Mouse (Mus musculus) left cerebral cortex, adult 18-20 months (tissue): ENCODE results near the gene Cldn3. TPM values are rescaled to one million over a fixed set of nuclear protein-coding genes. Genes with fewer than 3 reads are reported as not detected.
"Not testable (repeated sequence)": the region's sequence is repeated elsewhere in the genome, so short reads cannot be mapped to it uniquely, and the experiment has no call there.

ENCODE experiments used
- DNase-seq, 2 experiments: peaks; one replicate each; pipeline ENCODE4 v3.0.0; 2021 to 2022; ENCODE audit warnings: low spot score in 2 of 2, mixed read lengths in 1 of 2
- long read RNA-seq, 2 experiments: library from polyadenylated mRNA; stranded (forward); transcript quantifications; one replicate each; pipeline ENCODE4 v2.0.0; 2021
- total RNA-seq, 2 experiments: library from RNA; stranded (reverse); gene quantifications; 2 replicates each; pipeline ENCODE4 v1.2.3; 2021

Cldn3 gene
- under 1 TPM in 1 of 2 experiments, not detected in 1; 0.49 TPM for total RNA-seq
- long read RNA-seq, experiment 1, partial matches to known transcripts: 0 of 1 reads
- long read RNA-seq, experiment 1, other reads (novel, unspliced or antisense): 0 of 1 reads
- long read RNA-seq, experiment 2: 0 reads

DNA sequence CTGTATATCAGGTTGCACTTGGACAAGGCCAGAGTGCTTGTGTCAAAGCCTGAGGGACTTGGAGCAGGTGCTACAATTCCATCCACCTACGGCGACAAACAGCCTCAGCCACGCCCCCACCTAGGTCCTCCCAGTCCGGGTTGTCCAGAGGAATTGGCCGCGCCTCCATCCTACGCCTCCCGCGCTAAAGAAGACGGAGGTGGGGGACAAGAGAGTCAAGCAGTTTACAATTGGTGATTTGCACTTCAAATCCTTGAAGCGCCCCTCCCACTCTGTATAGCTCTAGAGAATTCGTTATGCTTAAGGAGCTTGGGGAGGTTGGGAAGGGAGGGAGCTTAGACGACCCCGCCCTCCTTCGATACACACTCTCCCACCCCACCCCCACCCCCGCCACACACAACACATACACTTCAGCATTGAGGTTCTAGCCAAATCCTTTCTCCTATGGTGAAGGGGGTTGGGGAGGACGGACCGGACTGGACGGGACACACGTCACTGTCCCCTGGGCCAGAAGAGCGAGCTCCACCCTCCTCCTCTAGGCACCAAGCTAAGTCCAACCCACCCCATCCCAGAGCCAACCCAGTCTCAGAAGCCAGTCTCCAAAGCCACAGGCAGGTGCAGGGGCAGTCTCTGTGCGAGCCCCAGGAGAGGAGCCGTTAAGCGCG lies at the start of gene Cldn3:
TSS of gene Cldn3 (plus strand) at position 582 of the 665 bp plus-strand sequence.
- no peak for DNase-seq

DNA sequence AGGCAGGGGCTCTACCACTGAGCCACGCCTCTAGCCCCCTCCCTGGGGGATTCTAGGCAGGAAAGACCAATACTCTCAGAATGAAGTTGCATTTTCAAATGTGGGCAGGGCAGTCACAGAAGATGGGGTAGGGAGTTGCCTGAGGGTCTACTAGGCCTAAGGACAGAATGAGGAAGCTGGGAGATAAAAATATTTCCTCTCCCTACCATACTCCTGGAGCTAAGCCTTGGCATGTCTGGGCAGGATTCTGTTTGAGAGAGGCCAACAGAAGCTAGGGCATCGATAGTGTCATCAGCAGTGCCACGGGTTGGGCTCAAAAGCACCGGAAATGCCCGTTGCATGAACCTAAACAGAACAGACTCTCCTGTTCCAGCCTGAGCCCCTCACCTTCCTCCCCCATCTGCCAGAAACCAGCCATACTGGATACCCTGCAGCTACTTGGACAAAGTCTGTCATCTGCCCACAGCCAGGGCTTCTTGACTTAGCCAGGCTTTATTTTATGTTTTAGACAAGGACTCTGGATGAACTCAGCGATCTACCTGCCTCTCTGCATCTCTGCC lies 49.3 kb upstream of the Cldn3 start:
- DNase-seq: no peak

DNA sequence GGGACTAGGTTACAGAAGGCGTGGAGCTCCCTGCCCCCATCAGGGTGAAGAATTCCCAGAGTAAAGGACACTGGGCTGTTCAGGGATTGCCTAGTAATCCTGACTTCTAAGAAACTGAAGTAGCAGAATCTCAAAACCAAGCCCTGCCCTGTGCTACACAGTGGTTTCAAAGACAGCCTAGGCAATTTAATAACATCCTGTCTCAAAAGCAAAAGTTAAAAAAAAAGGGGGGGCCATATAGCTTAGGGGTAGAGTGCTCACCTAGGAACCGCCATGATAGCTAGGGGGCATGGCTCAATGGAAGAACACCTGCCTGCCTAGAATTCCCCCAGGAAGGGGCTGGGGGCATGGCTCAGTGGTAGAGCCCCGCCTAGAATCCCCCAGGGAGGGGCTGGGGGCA lies 46.9 kb upstream of the Cldn3 start:
- no peak for DNase-seq

DNA sequence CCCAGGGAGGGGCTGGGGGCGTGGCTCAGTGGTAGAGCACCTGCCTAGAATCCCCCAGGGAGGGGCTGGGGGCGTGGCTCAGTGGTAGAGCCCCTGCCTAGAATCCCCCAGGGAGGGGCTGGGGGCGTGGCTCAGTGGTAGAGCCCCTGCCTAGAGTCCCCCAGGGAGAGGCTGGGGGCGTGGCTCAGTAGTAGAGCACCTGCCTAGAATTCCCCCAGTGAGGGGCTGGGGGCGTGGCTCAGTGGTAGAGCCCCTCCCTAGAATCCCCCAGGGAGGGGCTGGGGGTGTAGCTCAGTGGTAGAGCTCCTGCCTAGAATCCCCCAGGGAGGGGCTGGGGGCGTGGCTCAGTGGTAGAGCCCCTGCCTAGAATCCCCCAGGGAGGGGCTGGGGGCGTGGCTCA lies 46.5 kb upstream of the Cldn3 start:
- DNase-seq: not testable (repeated sequence)

DNA sequence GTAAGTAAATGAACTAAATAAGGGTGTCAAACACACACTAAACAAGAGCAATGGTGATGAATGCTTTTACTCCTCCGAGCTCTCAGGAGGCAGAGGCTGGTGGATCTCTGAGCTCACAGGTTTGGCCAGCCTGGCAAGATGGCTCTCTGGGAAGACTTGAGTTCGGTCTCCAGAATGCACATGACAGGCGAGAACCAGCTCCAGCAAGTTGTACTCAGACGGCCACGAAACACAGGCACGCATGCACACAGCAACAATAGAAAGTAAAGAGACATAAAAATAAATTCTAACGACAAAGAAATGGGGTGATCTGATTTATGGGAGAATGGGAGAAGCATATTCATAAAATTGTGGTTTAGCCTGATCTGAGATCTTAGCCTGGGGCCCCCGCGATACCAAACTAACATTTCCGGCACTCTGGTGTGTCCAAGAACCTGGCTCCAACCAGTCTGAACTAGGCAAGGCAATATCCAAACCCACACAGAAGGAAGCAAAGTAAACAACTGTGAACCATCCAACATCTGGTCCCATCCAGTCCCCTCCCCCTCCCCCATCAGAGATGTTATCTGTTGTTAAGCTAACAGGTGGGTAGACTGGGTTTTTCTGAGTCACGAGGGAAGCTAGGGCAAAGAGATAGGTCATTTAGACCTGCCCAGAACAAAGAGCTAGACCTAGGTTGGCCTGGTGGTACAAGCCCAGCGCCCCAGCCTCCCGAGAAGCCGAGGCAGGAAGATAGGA lies 44.4 kb upstream of the Cldn3 start:
- DNase-seq: no peak

DNA sequence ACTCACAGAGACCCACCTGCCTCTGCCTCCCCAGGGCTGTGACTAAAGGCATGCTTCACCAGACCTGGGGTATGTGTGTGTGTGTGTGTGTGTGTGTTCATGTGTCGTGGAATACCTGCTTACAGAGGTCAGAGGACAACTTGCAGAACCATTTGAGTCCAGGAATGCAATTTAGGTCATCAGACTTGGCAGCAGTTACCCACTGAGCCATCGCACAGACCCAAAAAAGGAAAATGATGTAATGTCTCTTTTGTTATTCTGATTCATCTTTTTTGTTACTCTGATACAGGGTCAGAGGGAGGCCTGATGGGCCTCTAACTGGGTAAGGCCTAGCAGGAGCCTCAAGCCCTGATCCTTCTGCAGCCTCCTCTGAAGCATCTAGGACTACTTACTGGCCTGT lies 43.3 kb upstream of the Cldn3 start:
- DNase-seq: no peak

DNA sequence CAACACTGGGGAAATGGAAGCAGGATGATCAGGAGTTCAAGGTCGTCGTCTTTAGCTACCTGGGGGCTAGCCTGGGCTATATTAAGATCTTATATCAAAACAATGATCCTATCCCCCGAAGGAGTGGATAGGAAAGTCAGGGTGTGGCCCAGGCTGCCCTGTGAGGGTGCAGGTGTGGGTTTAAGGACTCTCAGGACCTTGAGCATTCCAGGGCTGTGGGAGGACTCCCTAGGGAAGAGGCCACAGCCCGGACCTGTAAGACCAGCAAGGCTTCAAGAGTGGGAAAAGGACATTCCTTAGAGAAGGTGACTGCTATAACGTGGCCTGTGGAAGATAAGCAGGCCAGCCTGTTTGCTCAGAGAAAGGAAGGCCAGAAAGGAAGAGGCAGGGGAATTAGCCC lies 41.8 kb upstream of the Cldn3 start:
- DNase-seq: no peak

DNA sequence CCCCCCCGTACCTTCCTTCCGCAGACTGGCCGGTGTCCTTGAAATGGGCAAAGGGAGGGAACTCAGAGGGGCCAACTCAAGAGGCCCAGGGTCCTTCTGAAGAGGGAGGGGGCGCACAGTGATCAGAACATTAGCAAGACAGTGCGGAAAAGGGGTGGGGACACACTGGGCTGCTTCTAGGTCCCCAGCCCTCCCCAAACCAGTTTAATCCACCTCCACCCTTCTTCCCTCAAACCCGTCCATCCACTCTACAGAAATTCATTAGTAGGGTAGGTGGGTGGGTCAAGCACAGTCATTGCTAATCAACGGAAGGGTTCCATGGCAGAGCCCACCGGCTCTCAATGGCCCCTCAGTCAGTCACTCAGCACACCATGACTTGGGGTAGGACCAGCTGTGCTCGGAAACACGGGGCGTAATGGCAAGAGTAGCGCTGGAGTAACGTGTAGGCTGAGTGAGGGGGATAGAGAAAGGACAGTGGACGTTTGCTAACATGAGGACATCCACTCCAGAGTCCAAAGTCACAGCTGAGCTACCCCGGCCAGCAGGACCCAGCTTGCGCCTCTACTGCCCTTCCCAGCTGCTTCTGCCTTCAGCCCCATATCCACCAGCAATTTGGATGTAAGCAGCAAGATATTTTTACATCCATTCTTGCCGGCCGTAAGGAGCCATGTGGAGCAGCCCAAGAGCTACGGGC lies 40.6 kb upstream of the Cldn3 start:
- DNase-seq: no peak

DNA sequence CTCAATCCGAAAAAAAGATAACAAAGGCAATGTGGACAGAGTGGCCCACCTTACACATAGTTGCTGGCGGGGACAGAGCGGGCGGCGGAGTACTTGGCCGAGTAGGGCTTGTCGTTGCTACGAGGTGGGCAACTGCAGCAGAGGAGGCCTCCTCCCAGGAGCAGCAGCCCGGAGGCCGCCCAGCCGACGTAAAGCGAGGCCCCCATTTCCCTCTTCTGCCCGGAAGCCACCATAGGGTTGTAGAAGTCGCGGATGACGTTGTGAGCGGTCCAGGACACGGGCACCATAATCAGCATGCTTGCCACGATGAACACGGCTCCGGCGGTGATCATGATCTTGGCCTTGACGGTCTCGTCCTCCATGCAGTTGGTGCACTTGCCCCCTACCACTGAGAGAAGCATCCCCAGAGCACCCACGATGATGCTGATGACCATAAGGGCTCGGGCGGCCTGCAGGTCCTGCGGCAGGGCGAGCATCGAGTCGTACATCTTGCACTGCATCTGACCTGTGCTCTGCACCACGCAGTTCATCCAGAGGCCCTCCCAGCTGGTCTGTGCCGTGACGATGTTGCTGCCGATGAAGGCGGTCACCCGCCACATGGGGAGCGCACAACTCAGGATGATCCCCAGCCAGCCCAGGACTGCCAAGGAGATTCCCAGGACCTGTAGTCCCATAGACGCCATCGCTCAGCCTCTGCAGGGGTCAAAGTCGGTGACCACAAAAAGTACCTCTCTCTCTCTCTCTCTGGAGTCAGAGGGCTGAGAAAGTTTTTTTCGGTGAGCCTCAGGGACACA lies 39.8 kb upstream of the Cldn3 start:
- DNase-seq: no peak

DNA sequence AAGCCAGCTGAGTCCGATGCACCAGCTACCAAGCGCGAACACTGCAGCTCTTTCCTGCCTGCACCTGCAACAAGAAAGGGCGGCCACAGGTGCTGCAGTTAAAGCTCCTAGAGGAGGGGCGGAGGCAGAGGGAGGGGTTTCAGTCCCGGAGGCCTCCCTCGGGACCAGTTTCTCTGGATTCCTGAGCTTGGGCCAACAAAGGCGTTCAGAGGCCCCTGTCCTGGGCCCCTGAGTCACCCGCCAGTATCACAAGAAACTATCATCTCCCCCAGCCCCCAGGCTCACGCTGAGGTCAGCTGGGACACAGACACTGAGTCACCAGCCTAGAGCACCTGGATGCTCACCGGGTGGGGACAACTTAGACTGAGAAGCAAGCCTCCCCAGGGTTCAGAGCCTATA lies 39.2 kb upstream of the Cldn3 start, which contains the start of gene Cldn4:
TSS of gene Cldn4 (minus strand) at position 78 of the 399 bp plus-strand sequence.
- no peak for DNase-seq

DNA sequence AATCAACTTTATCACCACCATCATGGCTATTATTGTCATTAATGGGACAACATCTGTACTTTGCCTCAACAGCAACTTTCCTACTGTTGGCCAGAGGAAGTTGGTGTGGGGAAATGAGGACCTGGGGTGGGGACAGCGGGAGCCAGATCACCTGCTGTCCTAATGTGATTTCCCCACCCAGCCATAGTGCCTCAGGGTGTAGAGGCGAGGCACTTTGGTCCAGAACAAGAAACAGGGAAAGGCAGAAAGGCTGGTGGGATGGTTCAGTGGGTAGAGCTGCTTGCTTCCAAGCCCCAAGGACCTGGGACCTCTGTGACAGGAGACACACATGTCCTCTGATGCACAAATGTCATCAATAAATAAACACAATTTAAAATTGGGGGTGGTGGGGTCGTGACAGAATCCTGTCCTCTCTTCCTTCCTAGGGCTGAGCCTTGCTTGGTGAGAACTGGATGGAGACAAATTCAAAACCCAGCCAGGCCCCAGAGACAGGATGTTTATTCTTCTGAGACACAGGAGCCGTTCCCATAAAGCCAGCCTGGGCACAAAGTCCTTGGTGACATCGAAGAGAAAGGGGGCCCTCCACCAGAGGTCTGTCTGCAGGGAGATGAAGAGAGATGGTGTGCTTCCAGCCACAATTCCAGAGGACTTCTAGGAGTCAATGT lies 38.5 kb upstream of the Cldn3 start:
- no peak for DNase-seq

DNA sequence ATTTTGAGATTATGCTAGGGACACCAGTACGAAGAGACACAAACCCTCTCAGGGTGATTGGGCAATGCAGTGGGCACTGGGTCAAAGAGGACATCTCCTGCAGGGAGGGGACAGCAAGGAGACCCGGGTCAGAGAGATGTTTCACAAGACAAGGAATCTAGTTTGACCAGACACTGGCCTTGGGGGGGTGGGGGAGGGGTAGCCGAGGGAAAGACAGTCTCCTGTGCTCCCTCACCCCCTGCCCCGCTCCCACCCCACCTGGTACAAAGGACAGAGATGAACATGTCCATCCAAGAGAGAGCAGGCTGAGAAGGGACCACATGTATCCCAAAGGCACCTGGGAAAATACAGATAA lies 38.0 kb upstream of the Cldn3 start:
- no peak for DNase-seq

DNA sequence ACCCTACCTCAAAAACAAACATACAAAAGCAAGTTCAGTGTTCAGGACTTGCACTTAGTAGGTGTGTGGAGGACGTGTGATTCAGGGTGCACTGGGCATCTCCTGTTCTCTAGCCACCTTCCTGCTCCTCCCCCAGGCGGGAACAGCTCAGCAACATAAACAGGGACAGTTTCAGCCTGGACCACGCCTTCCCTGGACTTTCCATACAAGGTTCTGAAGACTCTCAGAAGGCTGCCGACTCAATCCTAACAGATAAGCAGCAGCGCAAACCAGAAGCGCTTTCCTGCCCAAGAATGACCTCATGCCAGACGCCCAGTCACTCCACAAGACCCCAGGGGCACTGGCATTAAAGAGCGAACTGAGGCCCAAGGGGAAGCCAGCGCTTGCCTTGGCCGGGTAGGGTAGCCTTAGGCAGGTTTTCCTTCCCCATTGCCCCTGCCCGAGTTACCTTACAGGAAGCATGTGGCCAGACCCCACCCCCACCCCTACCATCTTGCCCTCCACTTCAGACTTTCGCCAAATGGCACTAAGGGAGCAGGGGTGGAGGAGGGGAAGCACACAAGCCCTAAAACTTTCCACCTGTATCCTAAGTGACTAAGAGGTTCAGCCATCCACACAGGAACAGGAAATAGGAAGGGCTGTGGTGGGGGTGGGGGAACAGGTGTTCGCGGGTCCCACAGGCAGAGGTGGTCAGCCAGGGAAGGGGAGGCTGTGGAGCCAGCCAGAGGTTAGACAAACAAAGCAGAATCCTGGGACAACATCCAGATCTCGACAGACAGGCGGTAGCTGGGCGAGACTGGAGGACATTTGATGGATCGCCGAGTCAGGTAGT lies 34.7 kb upstream of the Cldn3 start:
- no peak for DNase-seq

DNA sequence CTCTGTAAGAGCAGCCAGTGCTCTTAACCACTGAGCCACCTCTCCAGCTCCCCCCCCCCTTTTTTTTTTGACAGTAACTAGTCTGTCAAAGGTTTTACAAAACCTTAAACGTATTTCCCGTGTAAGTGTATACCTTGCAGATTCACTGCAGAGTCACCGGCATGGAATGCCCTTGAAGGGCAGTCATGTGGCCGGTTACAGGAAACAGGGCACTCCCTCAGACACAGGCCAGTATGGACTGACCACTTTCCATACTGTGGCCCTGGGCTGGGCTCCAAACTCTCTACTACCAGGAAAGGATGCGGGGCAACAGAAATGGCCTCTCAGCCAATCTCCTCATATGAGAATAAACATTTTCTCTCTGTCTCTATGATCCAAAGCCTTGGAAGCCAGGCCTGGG lies 30.5 kb upstream of the Cldn3 start:
- no peak for DNase-seq

DNA sequence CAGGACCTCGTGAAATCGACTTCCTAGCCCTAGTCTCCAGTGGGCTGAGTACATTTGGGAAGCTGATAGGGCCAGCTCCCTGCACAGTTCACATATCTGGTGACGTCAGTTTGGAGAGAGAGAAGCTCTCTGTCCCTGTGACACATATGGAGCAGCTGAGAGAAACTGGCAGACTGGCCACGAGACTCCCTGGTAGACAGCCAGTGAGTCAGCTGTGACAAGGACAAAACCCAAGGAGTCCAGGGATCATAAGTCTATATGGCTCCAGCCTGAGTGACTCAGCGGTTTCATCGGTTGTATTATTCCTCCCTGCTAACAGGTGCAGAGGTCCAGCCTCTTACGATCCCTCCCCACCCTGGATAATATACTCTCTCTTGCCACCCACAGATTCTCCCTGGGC lies 26.9 kb upstream of the Cldn3 start:
- DNase-seq: peak; percentile 5 to 15

DNA sequence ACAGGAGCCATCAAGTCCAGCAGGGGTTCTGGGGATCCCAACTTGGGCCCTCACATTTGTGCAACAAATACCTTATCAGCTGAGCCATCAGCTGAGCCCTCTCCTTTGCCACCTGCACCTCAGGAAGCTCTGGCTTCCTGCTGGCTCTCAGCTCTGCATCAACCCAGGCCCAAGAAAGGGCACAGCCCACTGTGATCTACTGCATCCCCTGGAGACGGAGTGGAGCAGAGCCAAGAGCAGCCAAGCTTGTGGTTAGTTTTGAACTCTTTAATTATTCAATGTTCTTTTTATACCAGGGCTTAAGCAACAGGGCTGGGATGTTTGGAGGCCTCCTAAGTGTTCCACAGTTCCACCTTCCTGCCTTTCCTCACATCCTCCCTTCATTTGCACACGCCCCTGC lies 25.6 kb upstream of the Cldn3 start:
- no peak for DNase-seq

DNA sequence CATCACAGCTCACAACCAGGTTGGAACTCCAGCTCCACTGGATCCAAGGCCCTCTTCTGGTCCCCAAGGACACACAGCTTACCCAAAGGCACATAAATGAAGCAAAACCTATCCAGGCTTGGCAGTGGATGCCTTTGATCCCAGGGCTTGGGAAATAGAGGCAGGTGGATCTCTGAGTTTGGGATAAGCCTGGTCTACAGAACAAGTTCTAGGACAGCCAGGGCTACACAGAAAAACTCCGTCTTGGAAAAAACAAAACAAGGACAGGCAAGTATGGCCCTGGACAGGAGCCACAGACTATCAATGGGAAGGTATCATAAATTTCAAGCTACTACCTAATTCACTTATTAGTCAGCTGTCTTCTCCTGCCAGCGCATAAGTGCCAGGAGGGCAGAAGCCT lies 24.5 kb upstream of the Cldn3 start:
- DNase-seq: no peak

DNA sequence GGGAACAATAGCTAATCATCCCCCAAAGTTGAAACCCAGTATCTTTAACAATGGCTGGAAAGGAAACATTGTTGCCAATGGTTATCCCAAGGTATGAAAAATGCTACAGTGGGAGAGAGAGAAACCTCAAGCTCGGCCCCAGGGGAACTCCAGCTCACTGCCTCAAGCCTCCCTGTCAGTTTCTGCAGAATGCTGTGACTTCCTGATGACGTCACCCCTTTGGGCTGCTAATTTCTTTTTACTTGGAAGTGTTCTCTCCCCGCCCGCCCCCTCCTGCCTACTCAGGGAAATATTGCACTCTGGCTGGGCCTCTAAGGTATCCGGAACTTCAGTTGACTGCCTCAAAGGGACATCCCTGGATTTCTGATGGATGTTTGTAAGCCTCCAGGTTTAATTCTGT lies 22.5 kb upstream of the Cldn3 start:
- DNase-seq: no peak

DNA sequence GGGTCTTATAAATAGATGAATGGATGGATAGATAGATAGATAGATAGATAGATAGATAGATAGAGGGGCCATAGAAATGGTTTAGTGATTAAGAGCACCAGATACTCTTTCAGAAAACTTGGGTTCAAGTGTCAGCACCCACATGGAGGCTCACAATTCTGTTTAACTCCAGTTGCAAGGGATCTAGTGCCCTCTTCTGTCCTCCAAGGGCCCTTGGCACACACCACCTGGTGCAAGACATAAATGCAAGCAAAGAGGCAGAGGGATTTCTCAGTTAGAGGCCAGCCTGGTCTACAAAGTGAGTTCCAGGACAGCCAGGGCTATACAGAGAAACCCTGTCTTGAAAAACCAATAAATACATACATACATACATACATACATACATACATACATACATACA lies 21.4 kb upstream of the Cldn3 start:
- not testable (repeated sequence) for DNase-seq

DNA sequence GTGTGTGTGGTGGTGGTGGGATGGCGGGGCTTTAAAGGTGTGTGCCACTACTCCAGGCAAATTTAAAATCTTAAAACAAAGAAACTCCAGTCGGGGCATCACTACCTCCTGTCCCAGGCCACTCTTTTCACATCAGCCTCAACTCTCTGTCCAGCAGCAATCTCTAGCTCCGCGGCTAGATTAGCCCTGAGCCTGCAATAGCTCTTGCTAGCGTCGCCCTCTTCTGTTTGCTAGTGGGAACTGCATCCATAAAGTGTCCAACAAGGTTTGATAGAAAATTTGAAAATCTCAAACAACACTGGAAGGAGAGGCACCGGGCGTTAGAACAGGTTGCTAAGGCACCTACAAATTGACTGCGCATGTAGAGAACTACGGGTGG lies 20.6 kb upstream of the Cldn3 start:
- peak; percentile 69 to 71 for DNase-seq
